Mouse (Mus musculus): ENCODE measurements around the gene Hoxc4. TPM values are rescaled to one million over a fixed set of nuclear protein-coding genes. Genes with fewer than 3 reads are reported as not detected.

Gene Hoxc4
- 0.08 TPM in 1 of 2 replicates, not detected in the other for polyA plus RNA-seq (2015; fragmentation: Nextera tagmentation; extraction: Ambion mirVana)

GRCm38 (mm10) chr15:103018636-103019035, at the start of gene Hoxc4:
Gene Hoxc4, plus strand, starts transcription at chr15:103018934.
- Histone ChIP-seq H3K9me3 (no peaks in the 10 kb centered on the region), H3K4me1 (peaks cover 7% of the 10 kb centered on the region; the same call in 1 of the 2 replicates), H3K4me3 (no peak within 1 kb of the TSS), H3K9ac (no peak within 1 kb of the TSS), H3K27me3 (replicated peaks) (peaks cover 99% of the 10 kb centered on the region), H3K4me2 (no peak within 1 kb of the TSS), H3K36me3 (replicated peaks) (no peaks in the 10 kb centered on the region), H3K27ac (no peak within 1 kb of the TSS)
- 4% methylated on average over 9 of the region's 9 CpGs for WGBS
- no peak for ATAC-seq (replicated peaks)

- peaks cover 5% of the 10 kb centered on the region; the same call in 1 of the 2 replicates for H3K4me1 ChIP-seq
- H3K4me3 ChIP-seq = no peak overlapping the region
- no peaks in the 10 kb centered on the region for H3K9me3 ChIP-seq
- no peak overlapping the region for H3K27ac ChIP-seq
- 37% methylated on average over 1 of the region's 1 CpGs for WGBS
- H3K4me2 ChIP-seq = no peak overlapping the region
- peaks cover 97% of the 10 kb centered on the region for H3K27me3 ChIP-seq (replicated peaks)
- no peaks in the 10 kb centered on the region for H3K36me3 ChIP-seq (replicated peaks)
- no peak for ATAC-seq (replicated peaks)
- H3K9ac ChIP-seq = no peak overlapping the region
Measured at GRCm38 (mm10) chr15:102969296-102969695, 49.4 kb upstream of the Hoxc4 start.

GRCm38 (mm10) chr15:102970740-102971139, 48.0 kb upstream of the Hoxc4 start:
- Histone ChIP-seq H3K9me3 (no peaks in the 10 kb centered on the region), H3K27me3 (replicated peaks) (peaks cover 95% of the 10 kb centered on the region), H3K36me3 (replicated peaks) (no peaks in the 10 kb centered on the region), H3K4me2 (no peak overlapping the region), H3K4me1 (peaks cover 5% of the 10 kb centered on the region; the same call in 1 of the 2 replicates), H3K9ac (no peak overlapping the region), H3K4me3 (no peak overlapping the region), H3K27ac (no peak overlapping the region)
- no peak for ATAC-seq (replicated peaks)
- under 1% methylated on average over 12 of the region's 12 CpGs for whole genome bisulfite sequencing

- H3K9me3 ChIP-seq = no peaks in the 10 kb centered on the region
- peaks cover 92% of the 10 kb centered on the region for H3K27me3 ChIP-seq (replicated peaks)
- no peak overlapping the region for H3K4me2 ChIP-seq
- H3K27ac ChIP-seq = no peak overlapping the region
- no peak for ATAC-seq (replicated peaks)
- 3% methylated on average over 21 of the region's 21 CpGs for WGBS
- no peak overlapping the region for H3K9ac ChIP-seq
- H3K36me3 ChIP-seq (replicated peaks) = no peaks in the 10 kb centered on the region
- H3K4me1 ChIP-seq = no peaks in the 10 kb centered on the region
- H3K4me3 ChIP-seq = no peak overlapping the region
Measured at GRCm38 (mm10) chr15:102972254-102972653, 46.5 kb upstream of the Hoxc4 start.

- ATAC-seq (replicated peaks) = no peak
- H3K4me1 ChIP-seq = no peaks in the 10 kb centered on the region
- no peaks in the 10 kb centered on the region for H3K9me3 ChIP-seq
- H3K4me2 ChIP-seq = no peak overlapping the region
- H3K4me3 ChIP-seq = no peak overlapping the region
- H3K36me3 ChIP-seq (replicated peaks) = no peaks in the 10 kb centered on the region
- WGBS = 3% methylated on average over 6 of the region's 6 CpGs
- H3K9ac ChIP-seq = no peak overlapping the region
- no peak overlapping the region for H3K27ac ChIP-seq
- H3K27me3 ChIP-seq (replicated peaks) = peaks cover 92% of the 10 kb centered on the region
Measured at GRCm38 (mm10) chr15:102972753-102973152, 46.0 kb upstream of the Hoxc4 start.

GRCm38 (mm10) chr15:102975034-102975433, 43.7 kb upstream of the Hoxc4 start:
- Histone ChIP-seq H3K9me3 (no peaks in the 10 kb centered on the region), H3K36me3 (replicated peaks) (no peaks in the 10 kb centered on the region), H3K27ac (no peak overlapping the region), H3K27me3 (replicated peaks) (peaks cover 94% of the 10 kb centered on the region), H3K4me2 (no peak overlapping the region), H3K9ac (no peak overlapping the region), H3K4me3 (no peak overlapping the region), H3K4me1 (no peaks in the 10 kb centered on the region)
- 3% methylated on average over 7 of the region's 7 CpGs for WGBS
- no peak for ATAC-seq (replicated peaks)

- under 1% methylated on average over 21 of the region's 21 CpGs for WGBS
- Histone ChIP-seq H3K27me3 (replicated peaks) (peaks cover 93% of the 10 kb centered on the region), H3K4me3 (no peak overlapping the region), H3K4me2 (no peak overlapping the region), H3K36me3 (replicated peaks) (no peaks in the 10 kb centered on the region), H3K9ac (no peak overlapping the region), H3K9me3 (no peaks in the 10 kb centered on the region), H3K4me1 (no peaks in the 10 kb centered on the region), H3K27ac (no peak overlapping the region)
- ATAC-seq (replicated peaks) = no peak
Measured at GRCm38 (mm10) chr15:102975688-102976111, 43.0 kb upstream of the Hoxc4 start.

GRCm38 (mm10) chr15:102976171-102976570, 42.6 kb upstream of the Hoxc4 start, which contains the start of gene Hoxc9:
Gene Hoxc9, plus strand, starts transcription at chr15:102976439.
- WGBS = under 1% methylated on average over 20 of the region's 20 CpGs

GRCm38 (mm10) chr15:102976631-102977422, 41.9 kb upstream of the Hoxc4 start:
- peaks cover 94% of the 10 kb centered on the region for H3K27me3 ChIP-seq (replicated peaks)
- H3K27ac ChIP-seq = no peak overlapping the region
- ATAC-seq (replicated peaks) = no peak
- under 1% methylated on average over 37 of the region's 37 CpGs for WGBS
- no peaks in the 10 kb centered on the region for H3K9me3 ChIP-seq
- H3K9ac ChIP-seq = no peak overlapping the region
- H3K4me2 ChIP-seq = no peak overlapping the region
- H3K4me1 ChIP-seq = peaks cover 7% of the 10 kb centered on the region
- no peak overlapping the region for H3K4me3 ChIP-seq
- H3K36me3 ChIP-seq (replicated peaks) = no peaks in the 10 kb centered on the region

More at GRCm38 (mm10) chr15:102976171-102976570, 42.6 kb upstream of the Hoxc4 start, which contains the start of gene Hoxc9:
- H3K27ac ChIP-seq = no peak within 1 kb of the TSS
- peaks cover 93% of the 10 kb centered on the region for H3K27me3 ChIP-seq (replicated peaks)
- H3K9me3 ChIP-seq = no peaks in the 10 kb centered on the region
- H3K4me2 ChIP-seq = no peak within 1 kb of the TSS
- no peaks in the 10 kb centered on the region for H3K36me3 ChIP-seq (replicated peaks)
- H3K9ac ChIP-seq = no peak within 1 kb of the TSS
- no peak within 1 kb of the TSS for H3K4me3 ChIP-seq
- 0 out of 2 replicates have a peak, but pooled peaks cover under 1% of the 10 kb centered on the region for H3K4me1 ChIP-seq
- no peak for ATAC-seq (replicated peaks)

GRCm38 (mm10) chr15:102977423-102977974, 41.2 kb upstream of the Hoxc4 start:
- 2% methylated on average over 16 of the region's 16 CpGs for WGBS
- Histone ChIP-seq H3K4me3 (no peak overlapping the region), H3K9me3 (no peaks in the 10 kb centered on the region), H3K4me1 (peaks cover 10% of the 10 kb centered on the region), H3K27me3 (replicated peaks) (peaks cover 94% of the 10 kb centered on the region), H3K4me2 (no peak overlapping the region), H3K27ac (no peak overlapping the region), H3K36me3 (replicated peaks) (no peaks in the 10 kb centered on the region), H3K9ac (no peak overlapping the region)
- ATAC-seq (replicated peaks) = no peak

GRCm38 (mm10) chr15:102978615-102979515, 39.9 kb upstream of the Hoxc4 start:
- Histone ChIP-seq H3K36me3 (replicated peaks) (no peaks in the 10 kb centered on the region), H3K27ac (no peak overlapping the region), H3K27me3 (replicated peaks) (peaks cover 93% of the 10 kb centered on the region), H3K9me3 (no peaks in the 10 kb centered on the region), H3K4me1 (peaks cover 10% of the 10 kb centered on the region), H3K4me2 (no peak overlapping the region), H3K4me3 (no peak overlapping the region), H3K9ac (no peak overlapping the region)
- no peak for ATAC-seq (replicated peaks)
- 2% methylated on average over 13 of the region's 13 CpGs for WGBS

GRCm38 (mm10) chr15:102979936-102980335, 38.8 kb upstream of the Hoxc4 start:
- Histone ChIP-seq H3K36me3 (replicated peaks) (no peaks in the 10 kb centered on the region), H3K27me3 (replicated peaks) (peaks cover 92% of the 10 kb centered on the region), H3K4me2 (no peak overlapping the region), H3K27ac (no peak overlapping the region), H3K4me3 (no peak overlapping the region), H3K9me3 (no peaks in the 10 kb centered on the region), H3K4me1 (peaks cover 10% of the 10 kb centered on the region), H3K9ac (no peak overlapping the region)
- WGBS = 0% methylated on average over 1 of the region's 1 CpGs
- no peak for ATAC-seq (replicated peaks)
